Mouse (Mus musculus): Measurements from ENCODE around the gene Olfr1351.
"Not testable (repeated sequence)": the region's sequence is repeated elsewhere in the genome, so short reads cannot be mapped to it uniquely, and the experiment has no call there.

Olfr1351 gene

GRCm38 (mm10) chr10:79012172-79012571 is at the start of gene Olfr1351:
TSS of gene Olfr1351 (plus strand) at chr10:79012472.
- no peak for DNase-seq (ENCODE audit: low read depth)

GRCm38 (mm10) chr10:78963009-78963408 is 49.3 kb upstream of the Olfr1351 start, which contains the start of gene Olfr1353:
TSS of gene Olfr1353 (plus strand) at chr10:78963309.
- not testable (repeated sequence) for DNase-seq (ENCODE audit: low read depth)

- DNase-seq (ENCODE audit: low read depth), result no peak
Measured at GRCm38 (mm10) chr10:78980750-78981149, 31.5 kb upstream of the Olfr1351 start, which contains the start of gene Olfr1352. TSS of gene Olfr1352 (plus strand) at chr10:78981050.

GRCm38 (mm10) chr10:79028441-79028840 is 16.2 kb downstream of the Olfr1351 start, which contains the start of gene Olfr57:
TSS of gene Olfr57 (plus strand) at chr10:79028741.
- no peak for DNase-seq (ENCODE audit: low read depth)

- DNase-seq (ENCODE audit: low read depth), result not testable (repeated sequence)
Measured at GRCm38 (mm10) chr10:79042457-79042856, 30.2 kb downstream of the Olfr1351 start.

GRCm38 (mm10) chr10:79057370-79057769 is 45.1 kb downstream of the Olfr1351 start:
- DNase-seq (ENCODE audit: low read depth), result not testable (repeated sequence)
